Comparison of ENCODE assay signal across 12 mouse cellular contexts in the genomic region with DNA sequence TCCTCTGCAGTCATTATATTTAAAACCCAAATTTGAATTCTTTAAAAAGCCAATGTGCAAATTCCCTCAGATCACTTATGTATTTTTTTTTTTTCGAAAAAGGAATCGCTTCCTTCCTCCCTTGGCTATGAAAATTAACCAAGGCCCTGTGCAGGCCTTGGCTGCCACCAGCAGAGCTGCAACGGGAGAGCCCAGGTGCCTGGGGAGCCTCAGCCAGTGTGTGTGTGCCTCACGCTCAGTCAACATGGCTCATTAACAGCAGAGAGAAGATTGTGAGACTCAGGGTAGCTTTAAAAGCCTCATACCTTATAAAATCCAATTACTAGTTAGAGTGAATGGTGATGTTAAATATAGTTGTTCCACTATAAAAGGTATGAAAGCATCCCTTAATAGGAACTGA.
DNase-seq lines count a peak whose midpoint lies in the region; ATAC-seq lines count a peak whose summit lies in the region.
"Had no signal": no experiment of that assay in that cellular context is flagged by ENCODE, and none has a peak within 500 bp of the region (broad histone marks: within the 10 kb centered on the region; RNA-seq: fewer than 3 reads in every experiment).

No protein-coding gene starts in this region.

- H3K4me1 ChIP-seq in neural tube, embryonic 13.5 days (replicated peaks): peaks cover 15% of the 10 kb centered on the region
- H3K4me1 ChIP-seq in hindbrain, embryonic 11.5 days (replicated peaks; ENCODE audit: control insufficient read depth, insufficient read depth, low read length): no peaks in the 10 kb centered on the region
- peaks cover 11% of the 10 kb centered on the region for H3K4me1 ChIP-seq in midbrain, embryonic 11.5 days (ENCODE audit: control insufficient read depth, insufficient read depth, low read length)
- peaks cover under 1% of the 10 kb centered on the region; the same call in 1 of the 2 replicates for H3K4me1 ChIP-seq in intestine, embryonic 16.5 days (ENCODE audit: control insufficient read depth, insufficient read depth, low read length)
- H3K4me1 ChIP-seq: heart, embryonic 15.5 days had no signal

- no peaks in the 10 kb centered on the region for H3K36me3 ChIP-seq in neural tube, embryonic 13.5 days
- H3K36me3 ChIP-seq in hindbrain, embryonic 11.5 days (ENCODE audit: control insufficient read depth, insufficient read depth, low read length): no peaks in the 10 kb centered on the region
- no peaks in the 10 kb centered on the region for H3K36me3 ChIP-seq in midbrain, embryonic 11.5 days (ENCODE audit: control insufficient read depth, insufficient read depth, low read length)
- no peaks in the 10 kb centered on the region for H3K36me3 ChIP-seq in intestine, embryonic 16.5 days (ENCODE audit: control insufficient read depth, insufficient read depth, low read length)
- H3K36me3 ChIP-seq: heart, embryonic 15.5 days had no signal

- WGBS in neural tube, embryonic 13.5 days: 30% methylated on average over 4 of the region's 4 CpGs
- WGBS in hindbrain, embryonic 11.5 days: 28% methylated on average over 4 of the region's 4 CpGs
- WGBS in midbrain, embryonic 11.5 days: 13% methylated on average over 4 of the region's 4 CpGs
- 55% methylated on average over 4 of the region's 4 CpGs for WGBS in intestine, embryonic 16.5 days

- no peak overlapping the region for H3K4me3 ChIP-seq in neural tube, embryonic 13.5 days
- H3K4me3 ChIP-seq in hindbrain, embryonic 11.5 days (ENCODE audit: low read depth, low read length): no peak overlapping the region
- no peak overlapping the region for H3K4me3 ChIP-seq in midbrain, embryonic 11.5 days (ENCODE audit: low read depth, low read length)
- no peak overlapping the region for H3K4me3 ChIP-seq in intestine, embryonic 16.5 days (ENCODE audit: low read length)
- H3K4me3 ChIP-seq: heart, embryonic 15.5 days had no signal

- H3K27me3 ChIP-seq in neural tube, embryonic 13.5 days: no peaks in the 10 kb centered on the region
- no peaks in the 10 kb centered on the region for H3K27me3 ChIP-seq in hindbrain, embryonic 11.5 days (ENCODE audit: control insufficient read depth, insufficient read depth, low read length)
- no peaks in the 10 kb centered on the region for H3K27me3 ChIP-seq in midbrain, embryonic 11.5 days (ENCODE audit: control insufficient read depth, insufficient read depth, low read length)
- no peaks in the 10 kb centered on the region for H3K27me3 ChIP-seq in intestine, embryonic 16.5 days (replicated peaks; ENCODE audit: control insufficient read depth, insufficient read depth, low read length)
- H3K27me3 ChIP-seq: heart, embryonic 15.5 days had no signal

- no peaks in the 10 kb centered on the region for H3K9me3 ChIP-seq in neural tube, embryonic 13.5 days
- no peaks in the 10 kb centered on the region for H3K9me3 ChIP-seq in hindbrain, embryonic 11.5 days (ENCODE audit: control insufficient read depth, low read length)
- H3K9me3 ChIP-seq in midbrain, embryonic 11.5 days (ENCODE audit: control insufficient read depth, low read length): no peaks in the 10 kb centered on the region
- H3K9me3 ChIP-seq in intestine, embryonic 16.5 days (ENCODE audit: control insufficient read depth, low read length): no peaks in the 10 kb centered on the region
- H3K9me3 ChIP-seq: heart, embryonic 15.5 days had no signal

- DNase-seq in neural tube, embryonic 10.5 days (ENCODE audit: extremely low spot score, low spot score): no peak
- peak; percentile 14 for DNase-seq in hindbrain, embryonic 11.5 days (ENCODE audit: low spot score)
- no peak for DNase-seq in midbrain, embryonic 11.5 days (ENCODE audit: low spot score, missing footprints)
- peak; percentile 22 for DNase-seq in telencephalon, adult 2 months (ENCODE audit: low read depth, low spot score)
- no peak for DNase-seq in B cell, adult 2 months
- DNase-seq: cerebellum, adult 11 months had no signal

- H3K4me2 ChIP-seq in neural tube, embryonic 13.5 days: no peak overlapping the region
- no peak overlapping the region for H3K4me2 ChIP-seq in hindbrain, embryonic 11.5 days (replicated peaks; ENCODE audit: low read depth, low read length)
- H3K4me2 ChIP-seq in midbrain, embryonic 11.5 days: 0 out of 2 replicates have a peak overlapping the region, but pooled peaks have one; percentile 2
- H3K4me2 ChIP-seq in intestine, embryonic 16.5 days (ENCODE audit: low read depth, low read length): no peak overlapping the region
- H3K4me2 ChIP-seq: heart, embryonic 15.5 days had no signal

- H3K9ac ChIP-seq in neural tube, embryonic 13.5 days: no peak overlapping the region
- H3K9ac ChIP-seq in hindbrain, embryonic 11.5 days (ENCODE audit: low read depth, low read length): no peak overlapping the region
- H3K9ac ChIP-seq in midbrain, embryonic 11.5 days (ENCODE audit: low read length): 0 out of 2 replicates have a peak overlapping the region, but pooled peaks have one; percentile 1
- no peak overlapping the region for H3K9ac ChIP-seq in intestine, embryonic 16.5 days (ENCODE audit: low read depth, low read length)
- H3K9ac ChIP-seq: heart, embryonic 15.5 days; liver, embryonic 14.5 days had no signal

- H3K27ac ChIP-seq in neural tube, embryonic 13.5 days (replicated peaks): 0 out of 2 replicates have a peak overlapping the region, but pooled peaks have one; percentile 61
- no peak overlapping the region for H3K27ac ChIP-seq in hindbrain, embryonic 11.5 days (ENCODE audit: low read depth, low read length)
- no peak overlapping the region; the same call in 1 of the 2 replicates for H3K27ac ChIP-seq in midbrain, embryonic 11.5 days (ENCODE audit: low read depth, low read length)
- no peak overlapping the region for H3K27ac ChIP-seq in intestine, embryonic 16.5 days (ENCODE audit: low read length)
- H3K27ac ChIP-seq: heart, embryonic 15.5 days; liver, embryonic 14.5 days; macrophage had no signal

- ATAC-seq in neural tube, embryonic 13.5 days (ENCODE audit: low read depth): peak; percentile 88
- ATAC-seq in hindbrain, embryonic 11.5 days (ENCODE audit: low FRiP score): peak; percentile 60; the same call in 1 of the 2 replicates
- peak; percentile 74 for ATAC-seq in midbrain, embryonic 11.5 days (ENCODE audit: low FRiP score)
- ATAC-seq in intestine, embryonic 16.5 days: no peak
- ATAC-seq: activated CD4-positive, CD25-positive, alpha-beta regulatory T cell, adult 4 months had no signal

Comparison
In these comparisons a context has a peak if more than half of its experiments do, and no peak if none do; other contexts are left out.
1. DNase-seq: peak in hindbrain, embryonic 11.5 days (single experiment) and telencephalon, adult 2 months (single experiment); none in neural tube, embryonic 10.5 days (single experiment), midbrain, embryonic 11.5 days (single experiment) and B cell, adult 2 months (0 of 2).